Mouse (Mus musculus): Measurements from ENCODE around the gene Ubac2.
"Not testable (repeated sequence)": the region's sequence is repeated elsewhere in the genome, so short reads cannot be mapped to it uniquely, and the experiment has no call there.

The Ubac2 gene

DNA sequence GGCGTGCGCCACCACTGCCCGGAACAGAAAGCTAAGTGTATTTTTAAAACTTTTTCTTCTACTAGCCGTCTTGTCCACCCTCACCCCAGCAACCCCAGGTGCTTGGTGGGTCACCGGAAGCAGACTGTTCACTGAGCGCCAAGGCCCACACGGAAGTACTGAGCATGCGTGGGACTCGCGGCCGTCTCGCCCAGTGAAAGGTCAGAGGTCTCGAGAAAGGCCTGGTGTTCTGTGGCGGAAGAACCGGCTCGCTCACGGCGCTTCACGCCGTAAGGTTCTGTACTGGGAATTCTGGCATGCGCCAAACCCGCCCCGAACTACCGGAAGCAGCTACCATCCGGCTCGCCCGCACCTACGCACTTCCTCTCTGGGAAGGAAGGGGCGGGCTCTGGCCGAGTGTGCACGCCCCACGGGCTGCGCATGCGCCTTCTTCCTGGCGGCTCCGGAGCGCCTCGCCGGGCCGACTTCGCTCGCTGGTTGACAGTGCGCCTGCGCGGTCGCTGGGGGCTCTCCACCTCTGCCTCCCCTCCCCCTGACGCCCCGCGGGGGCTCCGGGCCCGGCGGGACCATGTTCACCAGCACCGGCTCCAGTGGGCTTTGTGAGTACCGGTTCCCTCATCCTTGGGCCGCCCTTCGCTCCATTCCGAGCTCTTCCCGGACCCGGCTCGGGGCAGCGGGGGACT lies at the start of gene Ubac2:
Ubac2 (plus strand) TSS at position 445 of the 683 bp plus-strand sequence.
- peak; percentile 99 for DNase-seq

DNA sequence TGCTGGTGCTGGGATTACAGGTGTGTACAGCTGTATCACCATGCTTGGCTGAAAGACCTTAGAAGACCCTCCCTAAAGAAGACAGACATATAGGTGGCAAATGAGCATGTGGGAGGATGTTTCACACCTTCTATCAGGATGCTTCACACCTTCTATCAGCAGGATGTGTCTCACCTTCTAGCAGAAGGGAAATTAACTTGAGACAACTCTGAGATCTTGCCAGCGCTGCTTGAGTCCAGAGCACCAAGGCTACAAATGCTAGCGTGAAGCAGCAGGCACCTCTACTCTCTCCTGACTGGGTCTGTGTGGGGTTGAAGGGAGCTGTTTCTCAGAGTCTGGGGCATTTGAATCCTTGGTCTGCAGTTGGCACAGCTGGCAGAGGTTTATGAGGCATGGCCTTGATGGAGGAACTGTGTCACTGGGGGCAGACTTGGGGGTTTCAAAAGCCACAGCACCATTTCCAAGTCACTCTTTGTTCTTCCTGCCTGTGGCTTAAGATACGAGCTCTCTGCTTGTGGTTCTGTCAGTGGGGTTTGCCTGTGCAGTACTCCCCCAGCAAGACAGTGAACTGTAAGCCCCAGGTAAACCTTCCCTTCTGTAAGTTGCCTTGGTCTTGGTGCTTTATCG lies 48.5 kb upstream of the Ubac2 start:
- no peak for DNase-seq

DNA sequence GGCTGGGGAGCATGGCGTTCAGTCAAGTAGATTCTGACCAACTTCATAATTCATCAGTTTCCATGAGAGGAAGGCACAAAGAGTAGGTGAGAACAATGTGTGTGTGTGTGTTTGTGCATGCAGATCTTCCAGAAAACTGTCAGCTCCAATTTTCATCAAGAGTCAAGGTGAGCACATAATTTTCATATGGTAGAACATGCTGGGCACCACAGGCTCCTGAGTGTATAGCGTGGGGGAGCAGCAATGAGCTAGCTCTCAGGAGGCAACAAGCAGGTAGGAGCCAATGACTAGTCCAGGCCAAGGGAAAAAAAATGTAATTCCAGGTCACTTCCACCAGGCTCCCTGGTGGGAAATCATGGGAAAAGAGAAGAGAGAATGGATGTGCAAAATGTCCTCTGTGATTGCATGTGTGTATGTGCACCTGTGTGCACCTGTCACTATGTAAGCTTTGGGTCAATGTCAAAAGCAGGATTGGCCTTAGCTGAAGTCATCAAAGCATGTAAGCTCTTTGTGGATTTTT lies 45.4 kb upstream of the Ubac2 start:
- no peak for DNase-seq

DNA sequence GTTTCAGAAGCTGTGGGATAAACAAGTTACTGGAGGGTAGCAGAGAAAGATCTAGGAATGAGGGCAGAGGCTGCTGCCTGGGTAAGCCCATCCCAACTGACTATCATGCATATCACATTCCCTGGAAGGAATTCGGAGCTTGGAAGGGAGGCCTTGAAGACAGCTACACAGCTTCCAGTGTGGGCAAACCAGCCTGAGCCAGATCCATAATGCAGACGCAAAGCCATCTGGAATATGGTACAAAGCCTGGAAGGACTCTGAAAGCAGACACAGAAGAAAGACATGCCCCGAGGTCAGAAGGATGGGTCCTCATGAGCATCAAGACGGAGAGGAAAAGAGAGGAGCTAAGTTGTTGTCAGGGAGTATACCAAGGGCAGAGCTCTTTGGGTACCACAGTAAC lies 40.3 kb upstream of the Ubac2 start:
- no peak for DNase-seq

DNA sequence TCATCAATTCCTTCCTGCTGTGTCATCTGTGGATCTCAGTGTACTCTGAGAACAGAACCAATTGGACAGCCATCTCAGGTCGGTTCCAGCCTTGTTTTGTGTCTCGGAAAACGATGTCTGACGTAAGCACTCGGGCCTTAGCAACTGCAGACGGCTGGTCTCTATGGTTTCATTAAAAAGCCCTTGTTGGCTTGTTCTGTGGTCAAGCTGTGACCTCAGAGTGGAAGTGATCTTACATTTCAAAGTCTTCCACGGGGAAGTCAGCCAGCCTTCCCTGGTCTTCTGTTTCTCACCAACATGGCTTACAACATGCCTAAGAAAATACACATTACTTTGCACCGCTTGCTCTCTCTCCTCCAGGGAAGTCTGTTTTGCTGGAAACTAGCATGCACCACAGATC lies 38.2 kb upstream of the Ubac2 start:
- DNase-seq: no peak

DNA sequence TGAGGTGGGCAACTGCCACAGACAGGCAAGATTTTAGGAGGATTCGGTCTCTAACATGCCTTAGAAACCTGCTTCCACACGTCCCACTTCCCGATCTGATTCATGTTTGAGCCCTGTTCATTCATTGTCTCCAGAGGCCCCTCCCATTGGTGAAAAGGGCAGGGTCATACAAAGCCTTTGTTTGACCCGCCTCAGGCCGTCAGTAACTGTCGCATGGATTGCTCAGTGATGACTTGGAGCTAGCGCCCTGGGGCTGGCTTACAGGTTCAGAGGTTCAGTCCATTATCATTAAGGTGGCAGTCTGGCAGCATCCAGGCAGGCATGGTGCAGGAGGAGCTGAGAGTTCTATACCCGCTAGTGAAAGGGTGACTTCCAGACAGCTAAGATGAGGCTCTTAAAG lies 33.9 kb upstream of the Ubac2 start:
- DNase-seq: no peak

DNA sequence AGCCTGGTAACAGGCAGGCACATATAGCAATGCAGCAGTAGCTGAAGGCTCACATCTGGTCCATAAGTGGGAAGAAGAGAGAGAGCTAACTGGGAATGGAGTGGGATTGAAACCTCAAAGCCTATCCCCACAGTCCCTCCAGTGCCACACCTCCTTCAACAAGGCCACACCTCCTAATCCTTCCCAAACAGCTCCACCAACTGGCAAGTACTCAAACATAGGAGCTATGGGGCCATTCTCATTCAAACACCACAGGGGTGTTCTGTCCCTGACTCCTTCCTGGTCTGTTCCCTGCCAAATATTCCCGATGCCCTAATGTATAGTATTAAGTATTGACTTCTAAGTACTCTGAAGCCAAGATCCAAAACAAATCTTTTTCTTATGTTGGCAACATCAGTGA lies 27.2 kb upstream of the Ubac2 start:
- no peak for DNase-seq

DNA sequence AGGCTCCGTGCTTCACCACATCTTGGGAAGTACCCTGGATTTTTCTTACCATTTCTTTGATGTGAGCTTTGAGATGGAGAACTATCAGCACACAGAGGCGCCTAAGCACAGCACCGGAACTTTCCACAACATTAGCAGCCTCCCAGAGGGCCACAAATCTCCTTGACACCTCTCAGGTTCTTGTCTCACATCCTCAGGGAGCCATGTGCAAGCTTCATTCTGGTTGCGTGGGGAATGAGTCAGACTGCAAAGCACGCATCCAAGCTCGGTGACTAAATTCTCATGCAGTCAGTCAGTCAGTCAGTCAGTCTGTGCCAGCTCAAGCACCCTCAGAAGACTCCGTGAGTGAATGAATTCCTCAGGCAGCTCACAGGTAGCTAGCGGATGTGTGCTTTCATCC lies 25.9 kb upstream of the Ubac2 start:
- no peak for DNase-seq

DNA sequence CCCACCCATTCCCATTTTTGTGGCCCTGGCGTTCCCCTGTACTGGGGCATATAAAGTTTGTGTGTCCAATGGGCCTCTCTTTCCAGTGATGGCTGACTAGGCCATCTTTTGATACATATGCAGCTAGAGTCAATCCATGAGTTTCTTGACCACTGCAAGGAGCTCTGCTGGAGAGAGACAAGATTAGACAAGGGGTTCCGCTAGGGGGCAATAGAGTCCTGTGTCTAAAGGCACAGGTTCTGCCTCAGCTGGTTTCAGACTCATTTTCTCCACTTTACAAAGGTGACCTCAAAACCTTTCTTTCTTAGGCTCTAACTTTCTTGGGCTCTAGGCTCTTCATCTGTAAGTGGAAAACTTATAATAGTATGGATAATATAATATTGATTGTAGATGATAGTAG lies 13.3 kb upstream of the Ubac2 start:
- peak; percentile 84 for DNase-seq

DNA sequence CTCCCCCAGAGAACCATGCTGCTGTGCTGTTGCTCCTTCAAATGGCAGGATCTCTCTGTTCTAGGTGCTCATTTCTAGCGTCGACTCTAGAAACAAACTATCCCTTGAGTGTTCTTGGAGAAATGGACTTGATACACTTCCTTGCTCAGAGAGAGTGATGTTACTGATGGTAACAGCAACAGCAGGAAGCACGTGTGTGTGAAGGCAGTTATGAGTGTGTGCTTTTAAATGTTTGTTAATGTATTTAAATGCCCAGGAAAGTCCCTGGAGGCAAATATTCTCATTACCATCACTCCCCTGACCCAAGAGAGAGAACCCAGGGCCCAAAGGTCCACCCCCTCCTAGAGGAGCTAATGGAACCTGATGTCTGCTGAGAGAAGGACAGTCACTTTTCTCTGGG lies 11.8 kb upstream of the Ubac2 start:
- DNase-seq: no peak

DNA sequence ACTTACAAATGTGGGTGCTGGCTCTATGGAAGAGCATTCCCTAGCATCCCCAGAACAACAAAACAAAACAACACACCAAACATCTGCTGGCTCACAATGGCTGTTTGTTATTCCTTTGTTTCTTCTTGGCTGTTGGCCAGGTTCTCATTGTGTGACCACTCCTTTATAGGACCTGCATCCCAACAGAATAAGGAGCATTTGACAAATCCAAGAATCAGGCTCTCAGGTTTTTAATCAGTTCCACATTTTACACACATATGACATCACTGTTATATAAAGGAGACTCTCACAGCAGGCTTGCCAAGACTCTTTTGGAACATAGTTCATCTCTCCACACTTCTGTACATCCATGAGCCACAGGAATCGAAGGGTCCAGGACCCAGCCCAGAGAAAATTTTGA lies 9.3 kb upstream of the Ubac2 start:
- DNase-seq: no peak

DNA sequence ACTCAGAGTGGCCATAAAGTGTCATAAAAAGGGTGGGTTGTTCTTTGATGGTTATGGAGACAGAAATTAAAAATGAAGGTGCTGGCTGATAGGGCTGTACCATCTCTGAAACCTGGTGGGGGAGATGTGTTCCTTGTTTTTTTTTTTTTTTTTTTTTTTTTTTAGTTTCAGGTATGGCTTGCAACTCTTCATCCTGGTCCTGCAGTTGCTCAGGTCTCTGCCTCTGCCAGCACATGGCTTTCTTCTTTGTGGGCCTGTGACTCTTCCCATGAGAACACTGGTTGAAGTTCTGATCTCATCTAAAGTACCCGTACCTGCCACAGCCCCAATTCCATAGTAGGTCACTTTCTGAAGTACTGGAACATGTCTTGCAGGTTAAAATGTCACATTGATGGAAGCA lies 5.7 kb upstream of the Ubac2 start:
- no peak for DNase-seq

DNA sequence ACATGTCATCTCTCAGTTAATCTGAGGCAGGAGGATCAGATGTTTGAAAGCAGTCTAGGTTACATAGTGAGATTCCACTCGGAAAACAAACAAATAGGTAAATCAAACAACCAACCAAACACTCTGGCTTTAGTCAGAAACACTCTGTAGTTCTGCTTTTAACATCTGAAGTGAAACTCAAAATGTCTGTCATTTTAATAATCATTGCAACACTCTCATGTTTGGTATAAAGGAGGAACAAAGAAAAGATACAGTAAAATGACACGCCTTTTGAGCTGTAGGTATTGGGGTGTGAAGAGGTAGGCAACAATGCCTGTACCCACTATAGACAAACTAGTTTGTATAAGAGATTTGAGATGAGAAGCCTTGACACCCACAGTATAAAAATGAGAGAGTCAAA lies 5.2 kb upstream of the Ubac2 start:
- DNase-seq: no peak

DNA sequence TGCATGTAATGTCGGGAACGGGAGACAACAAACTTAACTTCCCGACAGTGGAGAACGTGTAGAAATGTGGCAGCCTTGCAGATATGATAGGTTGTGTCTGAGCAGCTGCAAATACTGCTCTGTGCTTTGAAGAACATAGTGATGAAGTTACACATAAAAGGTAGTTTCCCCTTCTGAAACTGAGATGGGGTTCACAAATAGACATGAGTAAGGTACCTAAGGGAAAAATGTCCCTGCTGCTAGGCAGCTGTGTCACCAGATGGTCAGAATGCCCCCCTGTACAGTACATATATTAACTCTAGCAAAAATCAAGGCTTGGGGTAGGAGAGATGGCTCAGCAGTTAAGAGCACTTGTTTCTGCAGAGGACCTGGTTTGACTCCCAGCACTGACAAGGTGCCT lies 4.8 kb upstream of the Ubac2 start:
- DNase-seq: no peak

DNA sequence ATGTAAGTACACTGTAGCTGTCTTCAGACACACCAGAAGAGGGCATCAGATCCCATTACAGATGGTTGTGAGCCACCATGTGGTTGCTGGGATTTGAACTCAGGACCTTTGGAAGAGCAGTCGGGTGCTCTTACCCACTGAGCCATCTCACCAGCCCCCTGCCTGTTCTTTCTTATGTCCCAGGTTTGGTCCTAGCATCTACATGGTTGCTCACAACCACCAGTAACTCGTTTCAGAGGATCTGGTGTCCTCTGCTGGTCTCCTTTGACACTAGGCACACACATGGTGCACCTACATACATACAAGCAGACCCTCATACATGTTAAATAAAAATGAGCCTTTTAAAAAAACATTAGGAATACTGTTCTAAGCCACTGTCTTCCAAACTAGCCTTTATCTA lies 2.2 kb upstream of the Ubac2 start:
- DNase-seq: not testable (repeated sequence)

DNA sequence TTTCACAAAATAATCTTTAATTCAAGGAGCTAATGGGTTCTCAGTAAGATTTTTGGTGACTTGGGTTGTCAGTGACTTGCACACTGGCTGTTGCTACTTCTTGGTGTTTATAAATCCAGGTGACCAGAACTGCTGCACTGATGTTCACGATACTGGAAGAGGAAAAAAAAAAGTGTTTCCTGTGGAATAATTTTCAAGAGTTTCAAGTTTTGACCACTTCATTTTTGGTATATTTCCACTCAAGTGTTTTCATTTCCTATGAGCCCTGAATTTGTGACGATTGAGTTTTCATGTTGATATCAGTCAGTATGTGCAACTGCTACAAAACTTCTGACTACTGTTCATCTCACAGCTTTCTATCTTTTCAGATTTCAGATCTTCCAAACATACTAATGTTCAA lies 1.6 kb upstream of the Ubac2 start:
- no peak for DNase-seq

DNA sequence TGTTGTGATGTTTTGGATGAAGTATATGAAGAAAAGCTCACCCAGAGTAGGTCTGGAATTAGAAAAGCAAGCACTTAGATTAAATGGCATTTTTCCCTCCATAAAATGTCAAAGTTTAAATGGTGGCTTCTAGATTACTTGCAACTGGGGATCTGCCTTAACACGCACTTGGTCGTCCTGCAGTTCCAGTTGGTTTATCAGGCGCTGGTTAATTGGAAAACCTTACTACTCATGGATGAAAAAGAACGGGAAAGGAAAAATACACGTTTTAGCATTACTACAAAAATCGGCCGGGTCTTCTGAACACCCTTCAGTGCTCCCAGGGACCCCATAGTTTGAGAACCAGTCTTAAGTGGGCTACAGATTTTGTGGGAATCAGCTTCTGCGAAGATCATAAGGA lies 780 bp upstream of the Ubac2 start:
- DNase-seq: no peak

DNA sequence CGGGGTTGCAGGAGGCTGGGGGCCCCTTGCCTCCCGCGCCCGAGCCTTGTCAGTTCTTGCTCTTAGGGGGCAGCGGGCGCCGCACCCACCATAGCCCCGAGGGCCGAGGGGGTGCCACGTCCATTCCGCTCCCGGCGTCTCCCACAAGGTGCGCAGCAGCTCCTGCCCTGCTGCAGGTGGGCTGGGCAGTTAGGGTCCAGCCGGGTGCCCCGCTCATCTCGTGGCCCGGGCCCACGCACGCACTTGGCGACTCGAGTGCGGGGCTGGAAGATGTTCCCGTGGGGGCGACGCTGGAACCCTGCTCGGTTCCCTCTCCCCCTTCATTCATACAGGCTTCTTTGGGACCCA lies 413 bp downstream of the Ubac2 start:
- DNase-seq: no peak

DNA sequence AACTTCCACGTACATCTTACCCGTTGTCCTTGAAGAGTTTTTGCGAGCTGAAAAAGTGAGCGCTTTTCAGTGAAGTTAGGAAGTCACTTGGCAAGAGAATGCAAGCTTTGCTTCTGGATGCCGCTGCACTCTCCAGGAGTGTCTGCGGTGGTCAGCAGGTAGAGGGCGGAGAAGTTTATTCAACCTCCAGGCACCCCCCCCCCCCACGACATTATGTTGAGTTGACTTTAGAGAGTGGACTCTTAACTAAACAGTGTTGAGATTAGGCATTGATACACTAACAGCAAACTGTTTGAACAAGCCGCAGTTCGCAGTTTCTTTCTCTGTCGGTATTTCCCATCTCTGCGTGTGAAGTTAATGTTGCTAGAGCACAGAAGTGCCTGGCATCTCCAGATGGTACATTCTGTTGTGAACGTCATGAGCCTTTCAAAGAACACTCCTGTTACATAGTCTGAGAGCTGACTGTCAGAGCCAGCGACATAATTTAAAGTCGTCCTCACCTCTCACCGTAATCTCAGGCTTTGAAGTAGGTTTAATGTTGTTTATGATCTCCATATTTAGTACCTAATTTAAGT lies 933 bp downstream of the Ubac2 start:
- DNase-seq: peak; percentile 22

DNA sequence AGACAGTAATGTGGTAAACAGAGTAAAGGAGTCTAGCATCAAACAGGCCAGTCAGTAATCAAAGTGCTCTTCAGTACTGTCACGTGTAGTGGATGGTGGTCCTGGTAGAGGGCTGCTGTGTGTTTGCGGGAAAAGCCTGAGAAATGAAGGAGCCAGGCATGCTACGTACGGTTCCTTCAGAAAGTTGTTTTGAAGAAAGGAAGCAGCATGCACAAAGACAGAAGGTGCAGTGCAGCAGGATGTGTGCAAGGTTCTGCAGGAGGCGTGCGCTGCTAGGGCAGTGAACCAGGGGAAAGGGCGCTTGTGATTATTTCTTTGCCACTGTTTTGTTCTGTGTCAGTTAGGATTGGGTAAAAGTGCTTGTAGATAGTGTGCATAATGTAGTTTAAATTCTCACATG lies 2.8 kb downstream of the Ubac2 start:
- DNase-seq: no peak

DNA sequence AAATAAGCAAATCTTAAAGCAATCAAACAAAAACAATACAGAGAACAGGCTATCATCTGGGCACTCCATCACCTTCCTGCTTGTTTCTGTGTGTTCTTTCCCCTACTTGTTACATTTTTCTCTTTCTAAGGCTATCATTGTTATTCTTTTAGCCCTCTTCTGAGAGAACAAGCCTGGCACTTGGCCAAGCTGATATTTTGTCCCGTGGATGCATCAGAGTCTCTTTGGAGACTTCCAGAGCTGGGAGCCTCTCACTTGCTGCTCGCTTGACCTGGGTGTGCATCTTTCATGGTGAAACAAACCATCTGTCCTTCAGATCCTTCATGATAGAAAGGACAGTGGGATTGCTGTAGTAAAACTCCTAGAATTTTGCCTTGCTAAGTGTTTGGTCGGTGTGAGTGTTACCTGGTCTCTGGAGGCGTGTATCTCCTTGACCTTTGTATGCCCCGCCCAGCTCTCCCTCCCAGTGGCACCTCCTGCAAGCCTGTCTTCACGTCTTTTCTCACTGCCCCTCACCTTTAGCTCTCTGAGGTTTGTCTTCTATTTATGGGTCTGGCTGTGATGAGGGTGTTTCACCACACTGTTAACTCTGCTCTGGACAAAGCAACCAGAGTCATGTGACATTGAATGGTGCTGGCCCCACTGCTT lies 5.9 kb downstream of the Ubac2 start:
- DNase-seq: peak; percentile 41

DNA sequence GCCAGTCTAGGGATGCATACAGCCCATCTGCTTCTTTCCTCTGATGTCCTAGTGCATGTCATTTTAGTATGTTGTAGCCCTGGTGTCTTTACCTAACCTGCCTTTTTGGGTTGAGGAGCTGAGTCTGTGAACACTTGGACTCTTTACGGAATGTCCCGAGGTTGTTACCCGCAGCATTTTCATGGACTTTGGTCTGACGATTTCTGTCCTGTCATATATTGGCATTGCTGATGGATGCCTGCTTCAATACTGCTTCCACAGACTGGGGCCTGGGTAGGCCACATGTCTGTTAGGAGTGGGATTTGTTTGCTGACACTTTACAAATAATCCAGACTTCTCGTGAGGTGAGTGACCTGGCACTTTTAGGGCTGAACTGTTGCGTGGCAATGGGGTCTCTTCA lies 15.3 kb downstream of the Ubac2 start:
- peak; percentile 49 for DNase-seq

DNA sequence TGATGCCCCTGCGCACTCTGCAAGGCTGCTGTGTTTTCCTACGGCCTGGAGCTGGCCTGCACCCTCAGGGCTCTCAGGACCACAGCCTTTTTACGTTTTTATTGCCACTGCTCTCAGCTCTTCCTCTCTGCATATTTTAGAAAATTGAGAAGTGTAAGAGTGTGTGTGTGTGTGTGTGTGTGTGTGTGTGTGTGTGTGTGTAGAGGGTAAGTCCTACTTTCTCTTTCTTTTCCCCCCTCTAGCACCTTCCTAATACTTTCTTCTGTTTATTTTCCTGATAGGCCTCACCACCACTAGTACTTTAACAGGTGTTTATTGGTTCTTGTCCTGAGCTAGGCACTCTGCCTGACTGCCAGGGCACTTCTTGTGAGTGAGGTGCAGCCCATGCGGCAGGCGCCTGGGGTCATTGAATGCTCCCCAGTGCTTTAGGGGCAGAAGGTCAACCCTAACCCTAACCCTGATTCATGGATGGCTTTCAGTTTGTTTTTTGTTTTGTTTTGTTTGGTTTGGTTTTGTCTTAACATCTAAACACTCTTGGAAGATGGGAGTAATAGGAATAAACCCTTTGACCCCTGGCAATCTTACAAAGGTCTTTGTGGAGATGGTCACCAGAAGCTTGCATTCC lies 16.2 kb downstream of the Ubac2 start:
- peak; percentile 48 for DNase-seq

DNA sequence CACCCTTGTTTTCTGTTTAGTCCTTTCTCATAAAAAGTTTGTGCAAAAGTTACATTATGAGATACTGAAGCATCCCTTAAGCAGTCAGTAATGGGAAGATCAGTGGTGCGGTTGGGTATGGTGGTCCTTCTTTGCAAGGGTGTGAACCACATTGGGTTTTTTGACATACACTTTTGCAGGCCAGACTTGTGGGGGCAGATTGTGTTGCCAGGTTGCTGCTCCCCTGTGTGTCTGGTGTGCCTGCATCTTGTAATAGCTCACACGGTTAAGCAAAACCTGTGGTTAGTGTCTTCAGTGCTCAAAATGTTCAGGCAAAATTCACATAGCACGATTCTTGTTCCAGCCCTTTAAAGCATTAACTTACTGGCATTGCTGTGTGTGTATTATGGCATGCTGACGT lies 16.9 kb downstream of the Ubac2 start:
- DNase-seq: no peak

Measured in kidney, adult 9 months (tissue).